ENCODE assay signal across 8 mouse cellular contexts in the genomic region with DNA sequence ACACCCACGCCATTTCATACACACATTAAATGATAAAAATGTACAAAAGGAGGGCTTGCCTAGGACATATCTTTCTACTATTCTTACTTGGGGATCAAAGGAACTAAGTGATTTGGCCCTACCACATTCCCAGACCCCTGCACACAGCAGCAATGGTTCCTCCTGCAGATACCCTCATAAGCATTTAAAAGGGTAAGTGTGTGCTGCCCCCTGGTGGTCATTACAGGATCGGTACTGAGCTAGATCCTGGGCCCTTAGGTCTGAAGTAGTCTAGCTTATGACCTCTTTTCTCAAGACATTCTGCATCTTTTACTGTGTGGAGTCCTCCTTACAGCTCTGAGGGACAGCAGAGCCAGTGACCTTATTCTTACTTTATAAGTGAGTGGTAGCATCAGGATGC. TPM values are rescaled to one million over a fixed set of nuclear protein-coding genes. Genes with fewer than 3 reads are reported as not detected.
DNase-seq lines count a peak whose midpoint lies in the region; ATAC-seq lines count a peak whose summit lies in the region.

No protein-coding gene starts in this region.

- peak; percentile 74 for DNase-seq in hindbrain, embryonic 10.5 days (ENCODE audit: low spot score)
- DNase-seq in brain, adult 2 months (ENCODE audit: low read depth, low spot score) = peak; percentile 94
- peak; percentile 70 to 87 for DNase-seq in left cerebral cortex, adult 18-20 months (ENCODE audit: low spot score in 2 of 2)
- peak; percentile 21 to 56 for DNase-seq in spleen, postnatal 14 days (ENCODE audit: low spot score in 2 of 2)

- no peaks in the 10 kb centered on the region for H3K27me3 ChIP-seq in hindbrain, embryonic 10.5 days (ENCODE audit: insufficient read depth, poor library complexity, severe bottlenecking)
- no peaks in the 10 kb centered on the region for H3K27me3 ChIP-seq in hindbrain, embryonic 13.5 days

- no peaks in the 10 kb centered on the region for H3K36me3 ChIP-seq in hindbrain, embryonic 10.5 days
- H3K36me3 ChIP-seq in hindbrain, embryonic 13.5 days = no peaks in the 10 kb centered on the region

- no peak overlapping the region for H3K27ac ChIP-seq in hindbrain, embryonic 10.5 days
- H3K27ac ChIP-seq in hindbrain, embryonic 13.5 days = no peak overlapping the region

- ATAC-seq in hindbrain, embryonic 13.5 days (ENCODE audit: low FRiP score) = no peak
- 0 out of 2 replicates have a peak, but pooled peaks have one; percentile 47 for ATAC-seq in erythroid progenitor cell, adult 5-6 weeks (replicated peaks; ENCODE audit: low FRiP score, poor library complexity, severe bottlenecking)
- peak; percentile 78 to 79 for ATAC-seq in hematopoietic stem cell, adult 5-6 weeks (replicated peaks in 1 of 2; ENCODE audit: insufficient read depth in 1 of 2, low FRiP score in 2 of 2, low TSS enrichment in 1 of 2, low read depth in 1 of 2, poor library complexity in 2 of 2, severe bottlenecking in 2 of 2)
- ATAC-seq in megakaryocyte progenitor cell, adult 5-6 weeks (replicated peaks; ENCODE audit: poor library complexity) = peak; percentile 95

- no peak overlapping the region for H3K4me2 ChIP-seq in hindbrain, embryonic 13.5 days

- H3K4me3 ChIP-seq in hindbrain, embryonic 10.5 days = no peak overlapping the region
- H3K4me3 ChIP-seq in hindbrain, embryonic 13.5 days = no peak overlapping the region

- peaks cover 12% of the 10 kb centered on the region; the same call in 1 of the 2 replicates for H3K4me1 ChIP-seq in hindbrain, embryonic 10.5 days (replicated peaks)
- H3K4me1 ChIP-seq in hindbrain, embryonic 13.5 days (replicated peaks) = peaks cover 4% of the 10 kb centered on the region; the same call in 1 of the 2 replicates

- 31% methylated on average over 2 of the region's 2 CpGs for WGBS in hindbrain, embryonic 10.5 days
- WGBS in hindbrain, embryonic 13.5 days = 42% methylated on average over 2 of the region's 2 CpGs

- no peak overlapping the region for H3K9ac ChIP-seq in hindbrain, embryonic 13.5 days

- no peaks in the 10 kb centered on the region for H3K9me3 ChIP-seq in hindbrain, embryonic 10.5 days
- no peaks in the 10 kb centered on the region for H3K9me3 ChIP-seq in hindbrain, embryonic 13.5 days

RNA-seq across cellular contexts. Expression of gene 4921536K21Rik, which starts 15.1 kb away (rescaled TPM):
- polyA plus RNA-seq in hindbrain, embryonic 10.5 days (2016; fragmentation: Nextera tagmentation; extraction: Ambion mirVana) = 1.2 and 1.8 TPM in 2 replicates
- polyA plus RNA-seq in hindbrain, embryonic 13.5 days (2015; fragmentation: Nextera tagmentation; extraction: Ambion mirVana) = 0.47 and 0.84 TPM in 2 replicates
- total RNA-seq in erythroid progenitor cell, adult 5-6 weeks (2015; ENCODE audit: low replicate concordance) = not detected in 2 replicates
- not detected in 2 replicates for total RNA-seq in erythroid progenitor cell, adult 5-6 weeks (2017; ENCODE audit: low replicate concordance)
- 0.31 TPM in 1 of 2 replicates, not detected in the other for total RNA-seq in hematopoietic stem cell, adult 5-6 weeks (2017)
- under 1 TPM; 0.37 to 0.54 TPM for total RNA-seq in left cerebral cortex, adult 18-20 months (2021)
- total RNA-seq in megakaryocyte progenitor cell, adult 5-6 weeks (2015) = not detected in 2 replicates
- total RNA-seq in megakaryocyte progenitor cell, adult 5-6 weeks (2017) = not detected in 2 replicates

RNA-seq across cellular contexts. Expression of gene Dusp18, which starts 15.2 kb away (rescaled TPM):
- 19.9 and 23.4 TPM in 2 replicates for polyA plus RNA-seq in hindbrain, embryonic 10.5 days (2016; fragmentation: Nextera tagmentation; extraction: Ambion mirVana)
- polyA plus RNA-seq in hindbrain, embryonic 13.5 days (2015; fragmentation: Nextera tagmentation; extraction: Ambion mirVana) = 33.8 and 35.2 TPM in 2 replicates
- not detected in 2 replicates for total RNA-seq in erythroid progenitor cell, adult 5-6 weeks (2015; ENCODE audit: low replicate concordance)
- not detected in 2 replicates for total RNA-seq in erythroid progenitor cell, adult 5-6 weeks (2017; ENCODE audit: low replicate concordance)
- total RNA-seq in hematopoietic stem cell, adult 5-6 weeks (2017) = 0.79 and 1.3 TPM in 2 replicates
- total RNA-seq in left cerebral cortex, adult 18-20 months (2021) = 10 to 100 TPM; 19.9 to 24.0 TPM
- total RNA-seq in megakaryocyte progenitor cell, adult 5-6 weeks (2015) = 0.78 and 1.2 TPM in 2 replicates
- 0.17 and 0.51 TPM in 2 replicates for total RNA-seq in megakaryocyte progenitor cell, adult 5-6 weeks (2017)

RNA-seq across cellular contexts. Expression of gene Osbp2, which starts 16.1 kb away (rescaled TPM):
- polyA plus RNA-seq in hindbrain, embryonic 10.5 days (2016; fragmentation: Nextera tagmentation; extraction: Ambion mirVana) = 1.0 and 2.5 TPM in 2 replicates
- 14.5 and 17.4 TPM in 2 replicates for polyA plus RNA-seq in hindbrain, embryonic 13.5 days (2015; fragmentation: Nextera tagmentation; extraction: Ambion mirVana)
- total RNA-seq in erythroid progenitor cell, adult 5-6 weeks (2015; ENCODE audit: low replicate concordance) = not detected in 2 replicates
- not detected in 2 replicates for total RNA-seq in erythroid progenitor cell, adult 5-6 weeks (2017; ENCODE audit: low replicate concordance)
- total RNA-seq in hematopoietic stem cell, adult 5-6 weeks (2017) = 0.81 TPM in 1 of 2 replicates, not detected in the other
- 100 to 1,000 TPM; 132 to 142 TPM for total RNA-seq in left cerebral cortex, adult 18-20 months (2021)
- total RNA-seq in megakaryocyte progenitor cell, adult 5-6 weeks (2015) = not detected in 2 replicates
- not detected in 2 replicates for total RNA-seq in megakaryocyte progenitor cell, adult 5-6 weeks (2017)

RNA-seq across cellular contexts. Expression of gene Slc35e4, which starts 34.6 kb away (rescaled TPM):
- polyA plus RNA-seq in hindbrain, embryonic 10.5 days (2016; fragmentation: Nextera tagmentation; extraction: Ambion mirVana) = 5.4 and 6.8 TPM in 2 replicates
- 11.1 and 11.4 TPM in 2 replicates for polyA plus RNA-seq in hindbrain, embryonic 13.5 days (2015; fragmentation: Nextera tagmentation; extraction: Ambion mirVana)
- total RNA-seq in erythroid progenitor cell, adult 5-6 weeks (2015; ENCODE audit: low replicate concordance) = 0.42 TPM in 1 of 2 replicates, not detected in the other
- total RNA-seq in erythroid progenitor cell, adult 5-6 weeks (2017; ENCODE audit: low replicate concordance) = 0.76 TPM in 1 of 2 replicates, not detected in the other
- total RNA-seq in hematopoietic stem cell, adult 5-6 weeks (2017) = 3.3 and 4.1 TPM in 2 replicates
- total RNA-seq in left cerebral cortex, adult 18-20 months (2021) = 10 to 100 TPM; 19.0 to 20.0 TPM
- 0.94 and 2.5 TPM in 2 replicates for total RNA-seq in megakaryocyte progenitor cell, adult 5-6 weeks (2015)
- 1.5 and 3.0 TPM in 2 replicates for total RNA-seq in megakaryocyte progenitor cell, adult 5-6 weeks (2017)

RNA-seq across cellular contexts. Expression of gene Tcn2, which starts 52.1 kb away (rescaled TPM):
- polyA plus RNA-seq in hindbrain, embryonic 10.5 days (2016; fragmentation: Nextera tagmentation; extraction: Ambion mirVana) = 31.6 and 34.7 TPM in 2 replicates
- 28.4 and 28.5 TPM in 2 replicates for polyA plus RNA-seq in hindbrain, embryonic 13.5 days (2015; fragmentation: Nextera tagmentation; extraction: Ambion mirVana)
- 26.3 and 26.4 TPM in 2 replicates for total RNA-seq in erythroid progenitor cell, adult 5-6 weeks (2015; ENCODE audit: low replicate concordance)
- 8.5 and 22.8 TPM in 2 replicates for total RNA-seq in erythroid progenitor cell, adult 5-6 weeks (2017; ENCODE audit: low replicate concordance)
- total RNA-seq in hematopoietic stem cell, adult 5-6 weeks (2017) = 15.0 and 21.2 TPM in 2 replicates
- 10 to 100 TPM; 15.9 to 19.6 TPM for total RNA-seq in left cerebral cortex, adult 18-20 months (2021)
- 87.8 and 102 TPM in 2 replicates for total RNA-seq in megakaryocyte progenitor cell, adult 5-6 weeks (2015)
- total RNA-seq in megakaryocyte progenitor cell, adult 5-6 weeks (2017) = 40.8 and 50.5 TPM in 2 replicates

Comparison
In these comparisons a context has a peak if more than half of its experiments do, and no peak if none do; other contexts are left out.
1. DNase-seq: peak in every context shown above with its lines; median percentile 94 in brain, adult 2 months; 78 in left cerebral cortex, adult 18-20 months; 74 in hindbrain, embryonic 10.5 days; 38 in spleen, postnatal 14 days.
2. RNA of gene Osbp2, which starts 16.1 kb away (total RNA-seq): 132 to 142 TPM in left cerebral cortex, adult 18-20 months; not detected in erythroid progenitor cell, adult 5-6 weeks, 0.81 TPM in hematopoietic stem cell, adult 5-6 weeks and not detected in megakaryocyte progenitor cell, adult 5-6 weeks; every median in the first group is over 10 times any median in the second.